Mouse (Mus musculus) liver, postnatal 0 days (tissue): ENCODE measurements around the gene Sap30. TPM values are rescaled to one million over a fixed set of nuclear protein-coding genes. Genes with fewer than 3 reads are reported as not detected.
"Not testable (repeated sequence)": the region's sequence is repeated elsewhere in the genome, so short reads cannot be mapped to it uniquely, and the experiment has no call there.

Experiments used
- ATAC-seq: fragments of 200-750 bp; cut with Nextera tagmentation; 2 replicates; pipeline ENCODE4 v1.8.0; 2017; ENCODE audit warnings: mild to moderate bottlenecking, moderate library complexity
- DNase-seq: peaks from one replicate; pipeline ENCODE4 v3.0.0-alpha.2; 2016
- H3K27ac ChIP-seq: fragments of 300-500 bp; sonication (generic); 2 replicates; pipeline ENCODE4 v1.5.1; 2014; ENCODE audit warnings: antibody characterized with exemption, moderate library complexity, mild to moderate bottlenecking, low read depth
- H3K27me3 ChIP-seq: fragments of 300-500 bp; sonication (generic); 2 replicates; pipeline ENCODE4 v1.6.1; 2014; ENCODE audit warnings: low read length, control low read depth, mixed read lengths; ENCODE audit not compliant: insufficient read depth
- H3K36me3 ChIP-seq: fragments of 300-500 bp; sonication (generic); replicated peaks from 2 replicates; pipeline ENCODE4 v1.6.1; 2014; ENCODE audit warnings: mild to moderate bottlenecking, control low read depth, low read length, moderate library complexity, mixed read lengths; ENCODE audit not compliant: insufficient read depth
- H3K4me1 ChIP-seq: fragments of 300-500 bp; sonication (generic); 2 replicates; pipeline ENCODE4 v1.6.1; 2014; ENCODE audit warnings: antibody characterized with exemption, mild to moderate bottlenecking, control low read depth; ENCODE audit not compliant: insufficient read depth
- H3K4me2 ChIP-seq: fragments of 300-500 bp; sonication (generic); 2 replicates; pipeline ENCODE4 v1.6.1; 2014; ENCODE audit warnings: low read depth, mild to moderate bottlenecking, low read length, moderate library complexity, mixed read lengths
- H3K4me3 ChIP-seq: fragments of 300-500 bp; sonication (generic); 2 replicates; pipeline ENCODE4 v1.5.1; 2014; ENCODE audit warnings: low read depth, low read length
- H3K9ac ChIP-seq: fragments of 300-500 bp; sonication (generic); replicated peaks from 2 replicates; pipeline ENCODE4 v1.6.1; 2014; ENCODE audit warnings: mild to moderate bottlenecking, moderate library complexity
- H3K9me3 ChIP-seq: fragments of 300-500 bp; sonication (generic); 2 replicates; pipeline ENCODE4 v1.6.1; 2016; ENCODE audit warnings: mild to moderate bottlenecking, control low read depth, low read length, mixed read lengths
- CTCF ChIP-seq: sonication (generic); IDR thresholded peaks from 2 replicates; pipeline ENCODE4 v1.5.1; 2016; ENCODE audit warnings: antibody characterized with exemption, low read depth
- EP300 ChIP-seq: IDR thresholded peaks from 2 replicates; pipeline ENCODE4 v1.6.1; 2016; ENCODE audit warnings: antibody characterized with exemption, low read depth, mild to moderate bottlenecking
- WGBS: fragments of 180-500 bp; shearing (Covaris S2); extraction: QIAGEN DNeasy Blood & Tissue Kit; methylation state at CpG from one replicate; pipeline ENCODE4 v1.1.7; 2014; ENCODE audit not compliant: insufficient replicate concordance; 5-methylcytosine and 5-hydroxymethylcytosine counted together
- polyA plus RNA-seq: library from polyadenylated mRNA; unstranded; fragments of >200 nt; fragmentation: Nextera tagmentation; extraction: Ambion mirVana; gene quantifications from 2 replicates; pipeline ENCODE4 v1.2.1, GENCODE M21; 2015

Gene Sap30
- polyA plus RNA-seq, 1 experiment from 2014 or later: 9.7 TPM

DNA sequence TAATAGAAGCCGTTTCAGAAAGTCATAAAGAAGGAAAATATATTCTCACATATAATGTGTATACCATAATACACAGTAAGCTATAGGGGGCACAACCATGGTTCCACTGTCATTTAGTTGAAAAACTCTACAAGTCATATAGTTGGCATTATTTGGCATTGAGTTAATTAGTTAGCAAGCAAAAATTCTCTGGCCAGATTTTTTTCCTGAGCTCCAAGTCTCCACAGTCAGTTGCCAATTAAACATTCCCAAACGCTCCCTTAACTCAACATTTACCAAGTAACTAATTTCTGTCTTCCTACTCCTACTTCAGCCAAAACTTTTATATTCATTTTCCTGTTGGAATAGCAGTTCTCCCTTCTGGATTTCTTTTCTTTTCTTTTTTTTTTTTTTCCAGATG is 34.3 kb downstream of the Sap30 start:
- Histone ChIP-seq H3K9me3 (no peaks in the 10 kb centered on the region), H3K27me3 (no peaks in the 10 kb centered on the region), H3K4me1 (no peaks in the 10 kb centered on the region), H3K36me3 (no peaks in the 10 kb centered on the region), H3K4me3 (no peak overlapping the region), H3K9ac (no peak overlapping the region), H3K4me2 (no peak overlapping the region), H3K27ac (no peak overlapping the region)
- WGBS: 77% methylated on average over 2 of the region's 2 CpGs
- TF ChIP-seq EP300 (no peak), CTCF (no peak)
- ATAC-seq (no peak), DNase-seq (no peak)

DNA sequence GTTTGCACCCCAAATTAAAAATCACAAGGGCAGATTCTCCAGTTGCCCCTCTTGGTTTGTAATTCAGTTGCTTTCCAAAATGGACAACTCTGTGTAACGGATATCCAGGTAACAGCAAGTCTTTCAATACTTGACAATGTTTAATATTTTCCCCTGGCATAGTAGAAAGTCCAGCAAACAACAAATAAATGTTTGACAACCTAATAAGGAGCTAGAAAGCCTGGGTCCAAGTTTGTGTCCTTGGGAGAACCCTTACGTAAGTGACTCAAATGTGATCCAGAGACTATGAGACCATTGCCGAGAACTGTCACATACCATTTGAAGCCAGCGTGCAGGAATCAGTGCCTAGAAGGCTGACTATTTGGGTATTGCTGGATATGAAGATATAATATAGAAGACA is 35.8 kb downstream of the Sap30 start:
- ATAC-seq: no peak

DNA sequence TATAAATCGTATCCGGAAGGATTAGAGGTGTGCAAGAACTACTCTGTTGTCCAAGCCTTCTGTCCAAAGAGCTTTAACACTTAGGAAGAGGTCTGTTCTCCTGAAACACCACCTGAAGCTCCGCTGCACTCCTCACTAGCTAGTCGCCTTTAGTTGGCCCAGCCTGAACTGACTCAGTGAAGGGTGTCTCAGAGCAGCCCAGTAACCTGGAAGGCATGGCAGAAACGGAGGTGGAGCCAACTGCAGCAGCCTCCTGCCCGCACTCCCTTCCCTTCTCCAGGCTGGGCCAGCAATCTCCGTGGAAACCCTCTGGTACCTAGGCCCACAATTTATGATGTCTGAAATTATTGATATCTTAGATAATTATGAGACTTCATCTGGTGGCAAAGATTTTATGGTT is 36.9 kb downstream of the Sap30 start:
- ATAC-seq (no peak), DNase-seq (no peak)
- Histone ChIP-seq H3K4me3 (no peak overlapping the region), H3K27ac (no peak overlapping the region), H3K9me3 (no peaks in the 10 kb centered on the region), H3K36me3 (no peaks in the 10 kb centered on the region), H3K27me3 (no peaks in the 10 kb centered on the region), H3K4me1 (no peaks in the 10 kb centered on the region), H3K9ac (no peak overlapping the region), H3K4me2 (no peak overlapping the region)
- no peak for TF ChIP-seq CTCF
- no peak for TF ChIP-seq EP300
- WGBS: 76% methylated on average over 7 of the region's 7 CpGs

More for the DNA sequence above, 35.8 kb downstream of the Sap30 start:
- Histone ChIP-seq H3K36me3 (no peaks in the 10 kb centered on the region), H3K4me1 (no peaks in the 10 kb centered on the region), H3K27me3 (no peaks in the 10 kb centered on the region), H3K27ac (no peak overlapping the region), H3K4me3 (no peak overlapping the region), H3K9ac (no peak overlapping the region), H3K4me2 (no peak overlapping the region), H3K9me3 (no peaks in the 10 kb centered on the region)
- 84% methylated on average over 4 of the region's 4 CpGs for WGBS
- DNase-seq: no peak
- no peak for TF ChIP-seq EP300
- no peak for TF ChIP-seq CTCF

DNA sequence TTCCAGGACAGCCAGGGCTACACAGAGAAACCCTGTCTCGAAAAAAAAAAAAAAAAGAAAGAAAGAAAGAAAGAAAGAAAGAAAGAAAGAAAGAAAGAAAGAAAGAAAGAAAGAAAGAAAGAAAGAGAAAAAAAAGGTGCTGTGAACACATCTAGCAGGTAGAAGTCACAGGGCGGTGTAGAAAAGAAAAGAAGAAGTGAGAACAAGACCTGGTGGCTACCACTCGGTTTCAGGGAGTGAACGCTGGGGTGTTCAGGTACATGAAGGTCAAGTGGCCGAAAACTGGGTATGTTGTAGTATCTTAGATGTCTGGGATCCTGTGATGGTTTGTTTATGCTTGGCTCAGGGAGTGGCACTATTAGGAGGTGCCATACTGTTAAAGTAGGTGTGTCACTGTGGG is 41.8 kb downstream of the Sap30 start:
- ATAC-seq, H3K27ac ChIP-seq, H3K27me3 ChIP-seq, H3K4me2 ChIP-seq, H3K9ac ChIP-seq, H3K36me3 ChIP-seq, DNase-seq, H3K9me3 ChIP-seq, H3K4me3 ChIP-seq, H3K4me1 ChIP-seq: not testable (repeated sequence)
- 67% methylated on average over 5 of the region's 5 CpGs for WGBS

DNA sequence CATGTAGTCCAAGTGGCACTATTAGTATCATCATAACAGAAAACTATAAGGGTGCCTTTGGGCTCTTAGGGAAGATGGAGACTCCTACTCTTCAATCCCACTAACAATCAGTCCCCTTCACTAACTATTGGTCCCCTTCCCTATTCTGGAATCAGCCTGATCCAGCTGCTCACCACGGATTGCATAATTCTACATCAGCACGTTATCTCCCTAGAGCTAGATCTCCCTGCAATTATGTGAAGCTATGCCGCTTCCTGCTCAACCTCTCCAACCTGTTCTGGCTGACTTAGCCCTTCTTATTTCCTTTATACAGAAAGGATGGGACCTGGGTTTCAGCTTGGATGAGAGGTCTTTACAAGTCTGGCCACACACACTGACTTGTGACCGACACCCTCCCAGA is 44.4 kb downstream of the Sap30 start:
- no peak overlapping the region for H3K27ac ChIP-seq
- ATAC-seq (no peak), DNase-seq (no peak)
- no peaks in the 10 kb centered on the region for H3K36me3 ChIP-seq
- H3K4me2 ChIP-seq: no peak overlapping the region
- TF ChIP-seq EP300 (no peak), CTCF (no peak)
- no peaks in the 10 kb centered on the region for H3K9me3 ChIP-seq
- no peaks in the 10 kb centered on the region for H3K27me3 ChIP-seq
- H3K4me1 ChIP-seq: no peaks in the 10 kb centered on the region
- 52% methylated on average over 4 of the region's 4 CpGs for WGBS
- H3K9ac ChIP-seq: no peak overlapping the region
- no peak overlapping the region for H3K4me3 ChIP-seq

DNA sequence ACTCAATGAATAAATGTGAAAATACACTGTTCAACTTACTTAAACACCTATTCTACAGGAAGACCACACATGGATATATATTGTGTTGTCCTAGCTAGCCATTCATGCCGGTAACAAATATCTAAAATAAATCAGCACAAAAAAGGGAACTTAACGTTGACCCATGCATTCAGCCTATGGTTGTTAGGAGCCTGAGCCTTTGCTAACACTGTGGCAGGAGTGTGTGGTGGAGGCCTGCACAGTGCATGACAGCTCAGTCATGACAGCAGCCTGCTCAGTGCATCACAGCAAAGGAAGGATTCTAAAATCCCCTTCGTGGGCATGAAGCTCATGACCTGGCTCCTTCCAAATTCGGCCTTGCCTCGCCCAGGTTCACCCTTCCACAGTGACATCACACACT is 46.1 kb downstream of the Sap30 start:
- Histone ChIP-seq H3K27me3 (no peaks in the 10 kb centered on the region), H3K9me3 (no peaks in the 10 kb centered on the region), H3K36me3 (no peaks in the 10 kb centered on the region), H3K4me1 (no peaks in the 10 kb centered on the region), H3K9ac (no peak overlapping the region), H3K27ac (no peak overlapping the region), H3K4me3 (no peak overlapping the region), H3K4me2 (no peak overlapping the region)
- ATAC-seq (no peak), DNase-seq (no peak)
- TF ChIP-seq CTCF (no peak), EP300 (no peak)
- 57% methylated on average over 5 of the region's 5 CpGs for WGBS

DNA sequence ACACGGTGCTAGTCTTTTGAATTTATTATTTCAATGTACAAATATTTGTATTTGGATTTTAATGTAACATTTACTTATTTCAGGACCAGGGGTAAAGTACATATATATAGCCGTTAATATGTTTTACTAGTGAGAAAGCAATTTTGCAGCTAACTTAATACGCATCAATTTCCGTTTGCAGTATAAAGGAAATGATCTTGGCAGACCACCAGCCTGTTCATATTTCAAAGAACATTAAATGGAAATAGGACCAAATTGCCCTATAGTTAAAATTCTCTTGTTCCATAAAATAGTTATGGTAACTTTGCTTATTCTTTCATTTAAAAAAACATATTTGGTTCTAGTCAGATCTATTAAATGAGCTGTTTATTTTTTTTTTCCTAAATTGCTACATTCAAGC is 46.5 kb downstream of the Sap30 start:
- H3K36me3 ChIP-seq: no peaks in the 10 kb centered on the region
- TF ChIP-seq CTCF (no peak), EP300 (no peak)
- no peak overlapping the region for H3K9ac ChIP-seq
- 73% methylated on average over 4 of the region's 4 CpGs for WGBS
- no peaks in the 10 kb centered on the region for H3K4me1 ChIP-seq
- no peak overlapping the region for H3K4me2 ChIP-seq
- no peaks in the 10 kb centered on the region for H3K9me3 ChIP-seq
- no peak overlapping the region for H3K4me3 ChIP-seq
- H3K27me3 ChIP-seq: no peaks in the 10 kb centered on the region
- DNase-seq (no peak), ATAC-seq (no peak)
- H3K27ac ChIP-seq: no peak overlapping the region
